Mouse (Mus musculus): ENCODE results near the gene Rnf113a2. TPM values are rescaled to one million over a fixed set of nuclear protein-coding genes. Genes with fewer than 3 reads are reported as not detected.

Rnf113a2 gene
- total RNA-seq, 2 experiments from 2014 or later = 7.4 to 10.0 TPM

Other genes starting within 250 kb of the Rnf113a2 start
- 10 to 100 TPM; 15.7 to 16.9 TPM for gene Elmsan1, start 198.3 kb upstream of the Rnf113a2 start, total RNA-seq (2021)
- gene Ptgr2, start 132.0 kb upstream of the Rnf113a2 start, total RNA-seq (2021) = 100 to 1,000 TPM; 178 to 179 TPM
- gene Zfp410, start 100.3 kb upstream of the Rnf113a2 start, total RNA-seq (2021) = 10 to 100 TPM; 30.6 to 31.7 TPM
- 100 to 1,000 TPM in 1 of 2 experiments, 10 to 100 TPM in 1; 93.8 to 100 TPM for gene Coq6, start 55.5 kb upstream of the Rnf113a2 start, total RNA-seq (2021)
- gene Fam161b, start 55.4 kb upstream of the Rnf113a2 start, total RNA-seq (2021) = 10 to 100 TPM in 1 of 2 experiments, 1 to 10 TPM in 1; 7.8 to 10.0 TPM
- 10 to 100 TPM; 52.4 to 56.6 TPM for gene Entpd5, start 8.2 kb upstream of the Rnf113a2 start, total RNA-seq (2021)
- gene Bbof1, start 8.1 kb upstream of the Rnf113a2 start, total RNA-seq (2021) = 1 to 10 TPM; 1.7 to 1.9 TPM
- gene Aldh6a1, start 33.8 kb downstream of the Rnf113a2 start, total RNA-seq (2021) = 100 to 1,000 TPM in 1 of 2 experiments, 10 to 100 TPM in 1; 91.0 to 111 TPM
- 10 to 100 TPM in 1 of 2 experiments, 1 to 10 TPM in 1; 9.7 to 10.6 TPM for gene Lin52, start 34.2 kb downstream of the Rnf113a2 start, total RNA-seq (2021)
- gene Vsx2, start 152.6 kb downstream of the Rnf113a2 start, total RNA-seq (2021) = under 1 TPM in 1 of 2 experiments, not detected in 1; 0.07 TPM
- gene Abcd4, start 200.2 kb downstream of the Rnf113a2 start, total RNA-seq (2021) = 1 to 10 TPM; 5.6 to 7.1 TPM
- gene Vrtn, start 223.8 kb downstream of the Rnf113a2 start, total RNA-seq (2021) = not detected

Measured in heart, postnatal 14 days (tissue).